Mouse (Mus musculus) layer of hippocampus, adult 2 months (tissue): ENCODE measurements around the gene Adgrf4. TPM values are rescaled to one million over a fixed set of nuclear protein-coding genes. Genes with fewer than 3 reads are reported as not detected.

Experiments used
- DNase-seq, 2 experiments: peaks; one replicate each; pipeline ENCODE4 v3.0.0; 2022; ENCODE audit warnings: low spot score in 2 of 2
- H3K27ac ChIP-seq: fragments of 200-600 bp; 2 replicates; pipeline ENCODE4 v1.8.1; 2022
- H3K4me3 ChIP-seq: fragments of 200-600 bp; 2 replicates; pipeline ENCODE4 v1.8.1; 2022; ENCODE audit warnings: mild to moderate bottlenecking
- CTCF ChIP-seq: fragments of 200-600 bp; conservative IDR thresholded peaks from 2 replicates; pipeline ENCODE4 v1.8.1; 2022; ENCODE audit warnings: antibody characterized with exemption, mild to moderate bottlenecking, moderate library complexity
- total RNA-seq, 2 experiments: library from RNA; stranded (reverse); gene quantifications; 2 replicates each; pipeline ENCODE4 v1.2.3; 2021

Gene Adgrf4
- total RNA-seq, 2 experiments from 2014 or later, result 1.3 to 2.1 TPM

DNA sequence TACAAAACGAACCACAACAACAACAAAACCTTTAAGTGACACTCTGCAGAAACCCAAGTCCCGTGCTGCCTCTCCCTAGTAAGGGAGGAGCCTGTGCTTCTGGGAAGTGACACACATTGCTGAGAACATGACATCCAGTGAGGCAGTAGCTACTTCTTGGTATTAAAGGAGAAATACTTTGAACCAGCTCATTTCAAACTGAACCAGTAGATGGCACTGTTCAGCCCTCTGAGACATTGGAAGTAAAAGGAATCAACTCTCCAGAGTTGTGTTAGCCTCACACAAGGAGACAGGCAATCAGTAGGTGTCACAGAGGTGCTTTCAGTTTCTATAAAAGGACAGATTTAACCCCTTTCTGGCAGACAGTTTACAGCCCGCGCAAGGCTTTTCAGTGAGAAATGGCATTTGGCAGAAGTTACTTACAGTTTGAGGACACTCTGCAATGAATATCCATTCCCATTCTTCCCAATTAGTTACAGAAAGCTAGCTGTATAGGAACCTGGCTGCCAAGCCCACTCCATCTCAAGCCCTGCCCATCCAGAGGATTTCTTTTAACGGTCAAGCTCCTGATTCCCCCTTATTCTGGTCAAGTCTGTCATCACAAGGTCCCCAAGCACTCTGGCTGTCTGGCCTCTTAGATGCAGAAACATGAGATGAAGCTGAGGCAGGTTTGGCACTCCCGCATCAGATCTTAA, 78.9 kb downstream of the Adgrf4 start:
- peak; percentile 93 for TF ChIP-seq CTCF
- peak; percentile 60 to 76 for DNase-seq
- Histone ChIP-seq H3K27ac (no peak overlapping the region), H3K4me3 (no peak overlapping the region)

DNA sequence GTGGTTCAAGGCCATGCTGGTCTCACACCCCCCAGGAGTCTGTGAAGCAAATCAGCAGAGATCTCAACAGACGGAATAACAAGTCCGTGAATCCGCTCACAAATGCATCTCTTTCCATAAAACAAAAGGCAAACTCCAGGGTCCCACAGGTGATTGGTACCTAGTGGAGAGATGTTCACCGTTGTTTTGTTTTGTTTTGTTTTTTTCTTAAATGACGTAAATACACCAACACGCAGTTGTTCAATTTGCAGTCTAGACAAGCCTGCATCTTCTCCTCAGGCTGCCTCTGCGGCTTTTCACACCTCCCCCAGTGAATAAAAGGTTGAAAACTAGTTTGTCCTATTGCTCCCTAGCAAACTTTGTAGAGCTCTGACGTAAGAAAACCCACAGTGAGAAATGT, 80.8 kb downstream of the Adgrf4 start, which contains the start of gene Opn5:
Gene Opn5, minus strand, starts transcription at position 101 of the 400 bp plus-strand sequence.
- TF ChIP-seq CTCF, result no peak
- H3K4me3 ChIP-seq, result no peak within 1 kb of the TSS
- H3K27ac ChIP-seq, result no peak within 1 kb of the TSS
- DNase-seq, result no peak

DNA sequence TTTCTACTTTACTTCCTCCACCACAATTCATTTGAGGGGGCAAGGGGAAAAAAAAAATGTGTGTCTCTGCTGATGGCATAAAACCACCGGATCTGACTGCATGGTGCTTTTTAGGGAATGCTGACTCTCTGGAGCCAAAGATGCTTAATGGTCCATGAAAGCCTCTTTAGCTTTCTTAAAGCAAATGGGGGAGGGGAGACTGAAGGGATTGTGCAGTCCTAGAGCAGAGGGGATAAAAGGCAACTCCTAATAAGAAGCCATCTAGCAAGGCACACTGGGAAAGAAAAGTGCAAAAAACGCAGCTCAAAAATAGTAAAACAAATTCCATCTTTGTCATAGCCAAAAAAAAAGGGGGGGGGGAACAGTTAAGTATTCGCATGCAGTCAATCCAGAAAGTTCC, 83.8 kb downstream of the Adgrf4 start:
- Histone ChIP-seq H3K4me3 (no peak overlapping the region), H3K27ac (no peak overlapping the region)
- no peak for TF ChIP-seq CTCF
- DNase-seq, result no peak

Other genes with a start within 250 kb of the Adgrf4 start
- not detected for gene Opn5, start 80.9 kb downstream of the Adgrf4 start, total RNA-seq
- gene Adgrf2, start 49.9 kb upstream of the Adgrf4 start, total RNA-seq, result under 1 TPM; 0.71 to 0.74 TPM
- gene Cd2ap, start 184.4 kb upstream of the Adgrf4 start, total RNA-seq, result 10 to 100 TPM; 20.6 to 22.5 TPM